Mouse (Mus musculus) small intestine, adult 2 months (tissue): ENCODE measurements around the gene Tbc1d10a. TPM values are rescaled to one million over a fixed set of nuclear protein-coding genes. Genes with fewer than 3 reads are reported as not detected.
A peak's percentile ranks its signal among the peaks of the same experiment; 100 is the strongest.

Source experiments
- H3K27ac ChIP-seq: fragments of 200-500 bp; 2 replicates; pipeline ENCODE4 v1.5.1; 2012; ENCODE audit warnings: low read depth, low read length, control low read depth, inconsistent platforms; ENCODE audit not compliant: insufficient read depth
- H3K27me3 ChIP-seq: fragments of 200-500 bp; 2 replicates; pipeline ENCODE4 v1.6.1; 2012; ENCODE audit warnings: mild to moderate bottlenecking, moderate library complexity, low read length, inconsistent platforms; ENCODE audit not compliant: control insufficient read depth, insufficient read depth
- H3K36me3 ChIP-seq: fragments of 200-500 bp; 2 replicates; pipeline ENCODE4 v1.6.1; 2012; ENCODE audit warnings: mild to moderate bottlenecking, low read length, control low read depth, inconsistent platforms; ENCODE audit not compliant: control insufficient read depth, insufficient read depth
- H3K4me1 ChIP-seq: fragments of 200-500 bp; 2 replicates; pipeline ENCODE4 v1.6.1; 2012; ENCODE audit warnings: low read length, inconsistent platforms, mixed read lengths; ENCODE audit not compliant: control insufficient read depth, insufficient read depth, insufficient read length
- H3K4me3 ChIP-seq: fragments of 200-500 bp; 2 replicates; pipeline ENCODE4 v1.5.1; 2012; ENCODE audit warnings: low read depth, mild to moderate bottlenecking, control low read depth, inconsistent platforms, low read length, moderate library complexity
- CTCF ChIP-seq: fragments of 200-500 bp; IDR thresholded peaks from 2 replicates; pipeline ENCODE4 v1.5.1; 2012; ENCODE audit warnings: low read depth, mild to moderate bottlenecking, control low read depth, inconsistent platforms, low read length, moderate library complexity, mixed read lengths; ENCODE audit not compliant: insufficient replicate concordance, insufficient read length; ENCODE audit errors: extremely low read depth
- POLR2A ChIP-seq: fragments of 200-500 bp; IDR thresholded peaks from 2 replicates; pipeline ENCODE4 v1.6.1; 2012; ENCODE audit warnings: low read depth, mild to moderate bottlenecking, control low read depth, inconsistent platforms, low read length, moderate library complexity
- WGBS: fragments of 180-500 bp; shearing (Covaris S2); methylation state at CpG from one replicate; pipeline ENCODE4 v1.1.7; 2018; 5-methylcytosine and 5-hydroxymethylcytosine counted together
- polyA plus RNA-seq: library from polyadenylated mRNA; depleted of rRNA; stranded (reverse); fragments of >200 nt; gene quantifications from 2 replicates; pipeline ENCODE4 v1.2.3, GENCODE M21; 2012

Gene Tbc1d10a
- polyA plus RNA-seq, 1 experiment, result 32.0 TPM

DNA sequence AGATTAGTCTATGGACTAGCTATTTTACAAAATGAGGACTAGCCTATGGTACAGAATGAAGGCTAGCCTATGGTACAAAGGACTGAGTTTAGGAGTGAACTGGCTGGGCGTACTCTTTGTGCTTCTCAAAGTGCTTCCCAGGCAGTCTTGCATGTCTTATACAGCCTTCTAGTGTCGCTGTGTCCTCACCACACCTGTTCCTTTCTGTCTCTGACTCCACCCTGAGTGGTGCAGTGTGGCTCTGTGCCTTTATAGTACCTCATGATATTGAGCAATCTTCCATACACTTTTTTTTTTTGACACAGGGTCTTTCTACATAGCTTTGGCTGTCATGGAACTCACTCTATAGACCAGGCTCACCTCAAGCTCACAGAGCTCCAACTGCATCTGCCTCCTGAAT lies 44.8 kb downstream of the Tbc1d10a start:
- WGBS, result 74% methylated on average over 2 of the region's 2 CpGs
- Histone ChIP-seq H3K27me3 (no peaks in the 10 kb centered on the region), H3K4me1 (peaks cover 1% of the 10 kb centered on the region), H3K4me3 (no peak overlapping the region), H3K27ac (no peak overlapping the region), H3K36me3 (no peaks in the 10 kb centered on the region)
- TF ChIP-seq POLR2A, result no peak
- TF ChIP-seq CTCF, result no peak

- H3K27ac ChIP-seq, result no peak overlapping the region
- no peaks in the 10 kb centered on the region for H3K36me3 ChIP-seq
- no peaks in the 10 kb centered on the region for H3K27me3 ChIP-seq
- H3K4me3 ChIP-seq, result no peak overlapping the region
- H3K4me1 ChIP-seq, result peaks cover 2% of the 10 kb centered on the region
- no peak for TF ChIP-seq CTCF
- no peak for TF ChIP-seq POLR2A
- WGBS, result 80% methylated on average over 12 of the region's 12 CpGs
Observed at GRCm38 (mm10) chr11:4232644-4233043, 46.1 kb downstream of the Tbc1d10a start.

GRCm38 (mm10) chr11:4235052-4235655 lies 48.6 kb downstream of the Tbc1d10a start:
- H3K27me3 ChIP-seq, result no peaks in the 10 kb centered on the region
- H3K4me1 ChIP-seq, result peaks cover 2% of the 10 kb centered on the region
- no peak for TF ChIP-seq CTCF
- 91% methylated on average over 6 of the region's 6 CpGs for WGBS
- H3K4me3 ChIP-seq, result no peak overlapping the region
- no peak overlapping the region for H3K27ac ChIP-seq
- H3K36me3 ChIP-seq, result no peaks in the 10 kb centered on the region

- Histone ChIP-seq H3K27me3 (no peaks in the 10 kb centered on the region), H3K4me3 (peak within 1 kb of the TSS; percentile 53), H3K27ac (0 out of 2 replicates have a peak within 1 kb of the TSS, but pooled peaks have one; percentile 14), H3K36me3 (no peaks in the 10 kb centered on the region), H3K4me1 (peaks cover 2% of the 10 kb centered on the region)
- 61% methylated on average over 16 of the region's 16 CpGs for WGBS
- no peak for TF ChIP-seq POLR2A
- TF ChIP-seq CTCF, result no peak
Observed at GRCm38 (mm10) chr11:4235665-4236545, 49.3 kb downstream of the Tbc1d10a start, which contains the start of gene Osm. Osm (plus strand) TSS chr11:4236420.

DNA sequence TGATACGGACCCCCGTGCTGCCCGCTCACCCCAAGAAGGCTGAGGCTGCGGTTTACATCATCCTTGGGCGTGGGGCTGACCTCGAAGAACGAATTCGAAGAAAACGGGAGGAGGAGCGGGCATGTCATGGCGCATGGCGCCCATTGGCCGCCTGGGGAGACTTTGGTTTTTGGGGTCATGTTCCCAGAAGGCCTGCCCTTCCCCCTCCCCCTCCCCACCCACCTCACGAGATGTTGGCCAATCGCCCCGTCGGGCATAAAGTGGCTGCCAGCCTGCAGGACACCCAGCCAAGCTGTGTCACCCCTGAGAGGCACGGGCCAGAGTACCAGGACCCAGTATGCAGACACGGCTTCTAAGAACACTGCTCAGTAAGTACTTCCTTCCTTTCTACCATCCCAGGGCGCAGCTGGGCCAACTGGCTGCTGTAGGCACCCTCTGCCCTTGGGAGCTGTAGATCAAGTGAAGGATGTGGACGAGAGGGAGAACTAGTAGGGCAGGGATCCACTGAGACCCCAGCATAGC lies 50.0 kb downstream of the Tbc1d10a start:
- Histone ChIP-seq H3K36me3 (no peaks in the 10 kb centered on the region), H3K27me3 (no peaks in the 10 kb centered on the region), H3K4me3 (peak overlapping the region; percentile 53), H3K4me1 (peaks cover 6% of the 10 kb centered on the region), H3K27ac (0 out of 2 replicates have a peak overlapping the region, but pooled peaks have one; percentile 14)
- WGBS, result 73% methylated on average over 21 of the region's 21 CpGs
- no peak for TF ChIP-seq POLR2A

DNA sequence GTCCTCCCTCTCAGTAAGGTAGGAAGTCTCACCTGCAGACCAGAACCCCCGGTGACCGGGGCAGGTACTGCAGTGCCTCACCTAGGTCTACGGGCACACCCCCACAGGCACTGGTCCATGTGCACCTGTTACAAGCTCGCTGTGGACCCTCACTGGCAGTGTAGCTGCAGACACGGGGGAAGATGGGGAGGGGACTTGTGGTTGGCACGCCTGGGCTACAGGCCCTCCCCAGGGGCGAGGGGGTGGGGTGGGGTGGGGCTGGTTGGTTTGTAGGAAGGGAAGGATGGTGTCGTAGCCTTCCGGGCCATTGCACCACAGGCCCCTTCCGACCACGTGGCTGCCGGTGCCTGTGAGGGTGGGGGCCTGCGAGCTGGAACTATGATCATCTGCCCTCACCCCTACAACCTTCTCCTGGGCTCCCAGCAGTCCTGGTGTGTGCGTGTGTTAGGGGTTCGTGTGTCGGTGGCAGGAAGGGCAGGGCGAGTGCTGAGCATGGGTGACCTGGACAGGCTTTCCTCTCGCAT lies 50.9 kb downstream of the Tbc1d10a start:
- H3K4me1 ChIP-seq, result peaks cover 6% of the 10 kb centered on the region
- no peaks in the 10 kb centered on the region for H3K27me3 ChIP-seq
- WGBS, result 62% methylated on average over 18 of the region's 18 CpGs
- H3K4me3 ChIP-seq, result peak overlapping the region; percentile 53
- no peaks in the 10 kb centered on the region for H3K36me3 ChIP-seq
- TF ChIP-seq CTCF (no peak), POLR2A (no peak)
- no peak overlapping the region for H3K27ac ChIP-seq

GRCm38 (mm10) chr11:4238167-4238566 lies 51.6 kb downstream of the Tbc1d10a start:
- no peak overlapping the region for H3K4me3 ChIP-seq
- peaks cover 6% of the 10 kb centered on the region for H3K4me1 ChIP-seq
- no peak for TF ChIP-seq CTCF
- no peak for TF ChIP-seq POLR2A
- H3K36me3 ChIP-seq, result no peaks in the 10 kb centered on the region
- H3K27me3 ChIP-seq, result no peaks in the 10 kb centered on the region
- no peak overlapping the region for H3K27ac ChIP-seq
- WGBS, result 82% methylated on average over 6 of the region's 6 CpGs
